Mouse (Mus musculus): ENCODE data around the gene Fam76b. TPM values are rescaled to one million over a fixed set of nuclear protein-coding genes. Genes with fewer than 3 reads are reported as not detected.

The Fam76b gene
- polyA plus RNA-seq, 1 experiment from 2014 or later: 23.0 TPM

DNA sequence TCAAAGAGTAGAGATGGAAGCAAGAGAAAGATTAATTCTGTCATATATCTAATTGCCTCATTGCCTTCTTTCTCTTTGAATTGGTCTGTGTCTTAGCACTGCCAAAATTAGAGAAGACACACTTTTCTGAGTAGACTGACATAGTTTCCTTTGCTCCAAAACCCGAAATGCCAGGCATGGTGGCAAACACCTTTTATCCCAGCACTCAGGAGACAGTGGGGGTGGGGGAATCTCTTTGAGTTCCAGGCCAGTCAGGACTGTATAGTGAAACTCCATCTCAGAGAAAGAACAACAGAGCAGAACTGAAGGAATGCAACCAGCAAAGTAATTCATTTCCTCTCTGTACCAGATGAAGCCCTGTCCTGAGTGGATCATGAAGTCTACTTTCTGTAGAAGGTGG lies 53.2 kb downstream of the Fam76b start:
- H3K27ac ChIP-seq (replicated peaks): no peak overlapping the region
- no peaks in the 10 kb centered on the region for H3K4me1 ChIP-seq
- H3K36me3 ChIP-seq (replicated peaks): no peaks in the 10 kb centered on the region
- no peak overlapping the region for H3K4me3 ChIP-seq
- H3K9me3 ChIP-seq: no peaks in the 10 kb centered on the region
- no peak for DNase-seq (ENCODE audit: low spot score)
- H3K27me3 ChIP-seq (replicated peaks; ENCODE audit: low read depth, poor library complexity, severe bottlenecking): no peaks in the 10 kb centered on the region
- WGBS: 57% methylated on average over 1 of the region's 1 CpGs

DNA sequence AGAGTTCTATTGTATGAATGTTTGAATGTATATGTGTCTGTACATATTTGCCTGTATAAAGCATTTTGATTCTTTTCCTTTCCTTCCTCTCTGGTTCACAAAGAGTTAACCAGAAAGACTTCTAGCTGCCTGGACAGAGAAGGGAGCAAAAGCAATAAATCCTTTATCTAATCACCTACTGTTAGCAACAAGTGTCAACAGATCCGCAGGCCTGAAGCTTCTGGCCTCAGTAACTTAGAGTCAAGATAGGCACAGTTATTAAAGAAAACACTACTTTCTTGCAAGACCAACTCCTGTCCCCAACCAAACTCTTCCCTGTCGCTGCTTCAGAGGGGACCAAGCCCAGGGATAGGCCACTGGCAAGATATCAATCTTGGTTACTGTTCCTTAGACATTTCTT lies 55.0 kb downstream of the Fam76b start:
- no peaks in the 10 kb centered on the region for H3K27me3 ChIP-seq (replicated peaks; ENCODE audit: low read depth, poor library complexity, severe bottlenecking)
- H3K27ac ChIP-seq (replicated peaks): no peak overlapping the region
- 55% methylated on average over 2 of the region's 2 CpGs for WGBS
- H3K9me3 ChIP-seq: no peaks in the 10 kb centered on the region
- no peak overlapping the region for H3K4me3 ChIP-seq
- no peaks in the 10 kb centered on the region for H3K4me1 ChIP-seq
- DNase-seq (ENCODE audit: low spot score): no peak
- no peaks in the 10 kb centered on the region for H3K36me3 ChIP-seq (replicated peaks)

DNA sequence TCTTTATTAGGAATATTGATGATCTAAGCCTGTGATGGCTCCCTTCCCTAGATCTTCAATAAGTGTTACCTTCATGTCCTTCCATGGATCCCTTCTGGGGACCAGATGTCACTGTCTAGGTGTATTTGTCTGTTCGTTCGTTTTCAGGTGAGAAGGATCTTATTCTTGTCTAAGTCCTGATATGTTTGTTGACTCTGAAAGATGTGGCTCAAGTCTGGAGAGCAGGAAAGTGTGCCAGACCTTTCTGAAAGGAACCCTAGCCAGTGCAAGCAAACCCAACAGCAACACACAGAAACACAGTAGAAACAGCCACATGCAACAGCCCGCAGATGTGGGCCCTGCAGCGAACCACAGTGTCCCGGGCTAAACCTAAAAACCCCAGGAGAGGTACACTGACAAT lies 61.5 kb downstream of the Fam76b start:
- H3K4me1 ChIP-seq: peaks cover 19% of the 10 kb centered on the region
- H3K27ac ChIP-seq (replicated peaks): peak overlapping the region; percentile 63; the same call in 1 of the 2 replicates
- no peak for DNase-seq (ENCODE audit: low spot score)
- H3K27me3 ChIP-seq (replicated peaks; ENCODE audit: low read depth, poor library complexity, severe bottlenecking): no peaks in the 10 kb centered on the region
- H3K4me3 ChIP-seq: no peak overlapping the region
- 76% methylated on average over 5 of the region's 5 CpGs for WGBS
- H3K9me3 ChIP-seq: no peaks in the 10 kb centered on the region
- peaks cover 3% of the 10 kb centered on the region; the same call in 1 of the 2 replicates for H3K36me3 ChIP-seq (replicated peaks)

DNA sequence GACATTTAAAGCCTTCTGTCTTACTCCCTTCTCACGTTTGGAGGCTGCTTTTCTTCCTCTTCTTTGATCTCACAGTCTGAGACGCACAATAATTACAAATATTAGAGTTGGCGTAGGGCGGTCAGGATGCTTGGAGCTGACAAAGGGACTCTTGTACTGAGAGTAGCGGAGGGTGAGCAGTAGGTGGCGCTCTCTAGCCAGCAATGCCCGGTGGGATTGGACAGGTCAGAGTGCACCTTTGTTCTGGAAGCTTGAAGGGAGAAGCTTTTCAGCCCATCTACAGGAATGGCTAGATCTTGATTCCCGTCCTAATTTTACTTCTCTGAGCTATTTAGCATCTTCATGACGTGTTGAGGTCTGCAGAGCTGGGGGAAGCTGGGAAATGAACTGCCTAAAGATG lies 62.1 kb downstream of the Fam76b start:
- Histone ChIP-seq H3K4me1 (peaks cover 26% of the 10 kb centered on the region), H3K36me3 (replicated peaks) (peaks cover 3% of the 10 kb centered on the region; the same call in 1 of the 2 replicates), H3K27me3 (replicated peaks; ENCODE audit: low read depth, poor library complexity, severe bottlenecking) (no peaks in the 10 kb centered on the region), H3K27ac (replicated peaks) (peak overlapping the region; percentile 63), H3K9me3 (no peaks in the 10 kb centered on the region), H3K4me3 (no peak overlapping the region)
- 7% methylated on average over 9 of the region's 9 CpGs for WGBS
- peak; percentile 87 for DNase-seq (ENCODE audit: low spot score)

DNA sequence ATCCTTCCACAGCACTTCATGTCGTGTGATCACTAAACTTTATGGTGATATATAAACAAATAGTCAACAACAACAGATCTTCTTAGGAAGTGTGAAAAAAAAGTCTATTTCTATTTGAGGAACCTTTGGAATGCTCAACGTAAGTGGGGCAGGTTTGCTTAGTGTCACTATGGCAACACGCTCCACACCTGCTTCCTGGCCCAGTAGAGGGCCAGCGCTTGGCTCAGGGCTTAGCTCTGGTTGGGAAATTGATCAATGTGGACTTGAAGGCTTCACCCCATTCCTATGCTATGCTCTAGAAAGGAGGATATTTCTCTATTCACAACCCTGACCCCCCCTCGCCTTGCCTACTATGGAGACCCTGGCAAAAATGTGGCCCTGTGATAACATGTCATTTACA lies 62.7 kb downstream of the Fam76b start:
- no peak for DNase-seq (ENCODE audit: low spot score)
- WGBS: 53% methylated on average over 5 of the region's 5 CpGs
- peak overlapping the region; percentile 63 for H3K27ac ChIP-seq (replicated peaks)
- no peaks in the 10 kb centered on the region for H3K27me3 ChIP-seq (replicated peaks; ENCODE audit: low read depth, poor library complexity, severe bottlenecking)
- peaks cover 3% of the 10 kb centered on the region; the same call in 1 of the 2 replicates for H3K36me3 ChIP-seq (replicated peaks)
- H3K4me1 ChIP-seq: peaks cover 27% of the 10 kb centered on the region
- no peak overlapping the region for H3K4me3 ChIP-seq
- no peaks in the 10 kb centered on the region for H3K9me3 ChIP-seq

DNA sequence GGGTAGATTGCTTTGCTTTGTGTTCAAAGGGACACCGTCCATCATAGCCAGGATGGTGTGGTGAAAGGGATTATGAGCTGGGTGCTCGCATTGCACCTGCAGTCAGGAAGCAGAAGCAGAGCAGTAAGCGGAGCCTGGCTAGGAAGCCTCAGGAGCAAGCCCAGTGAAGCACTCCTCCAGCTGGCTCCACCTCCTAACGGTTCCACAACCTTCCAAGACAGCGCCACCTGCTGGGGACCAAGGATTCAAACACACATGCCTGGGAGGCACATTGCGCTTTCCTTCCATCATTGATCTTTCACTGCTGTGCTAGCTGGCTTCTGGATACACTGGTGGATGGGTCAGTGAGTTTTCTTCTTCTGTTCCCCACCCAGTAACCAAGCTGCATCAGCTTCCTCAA lies 64.4 kb downstream of the Fam76b start:
- WGBS: 93% methylated on average over 6 of the region's 6 CpGs
- Histone ChIP-seq H3K27me3 (replicated peaks; ENCODE audit: low read depth, poor library complexity, severe bottlenecking) (no peaks in the 10 kb centered on the region), H3K9me3 (no peaks in the 10 kb centered on the region), H3K4me3 (no peak overlapping the region), H3K4me1 (peaks cover 31% of the 10 kb centered on the region), H3K36me3 (replicated peaks) (peaks cover 3% of the 10 kb centered on the region; the same call in 1 of the 2 replicates), H3K27ac (replicated peaks) (no peak overlapping the region)
- no peak for DNase-seq (ENCODE audit: low spot score)

DNA sequence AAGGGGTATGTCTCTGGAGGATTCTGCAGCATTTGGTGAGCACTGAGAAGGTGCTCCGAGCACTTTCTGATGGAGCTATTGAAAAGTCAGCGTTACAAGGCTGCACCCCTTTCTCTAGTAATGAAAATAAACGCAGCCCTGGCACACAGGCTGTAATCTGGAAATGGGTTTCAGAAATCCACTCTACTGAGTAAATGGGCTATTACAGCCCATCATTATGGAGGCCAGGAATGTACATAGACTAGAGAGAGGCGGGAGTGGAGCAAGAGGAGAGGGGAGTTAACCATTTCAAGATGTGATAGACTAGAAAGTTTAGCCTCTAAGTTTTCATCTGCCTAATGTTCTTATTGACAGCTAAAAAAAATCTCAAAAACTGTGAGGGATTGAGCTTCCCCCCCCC lies 65.5 kb downstream of the Fam76b start:
- 41% methylated on average over 4 of the region's 4 CpGs for WGBS
- H3K27ac ChIP-seq (replicated peaks): peak overlapping the region; percentile 72
- peak; percentile 38 for DNase-seq (ENCODE audit: low spot score)
- no peaks in the 10 kb centered on the region for H3K27me3 ChIP-seq (replicated peaks; ENCODE audit: low read depth, poor library complexity, severe bottlenecking)
- H3K4me1 ChIP-seq: peaks cover 31% of the 10 kb centered on the region
- peaks cover 3% of the 10 kb centered on the region; the same call in 1 of the 2 replicates for H3K36me3 ChIP-seq (replicated peaks)
- H3K9me3 ChIP-seq: no peaks in the 10 kb centered on the region
- no peak overlapping the region for H3K4me3 ChIP-seq

DNA sequence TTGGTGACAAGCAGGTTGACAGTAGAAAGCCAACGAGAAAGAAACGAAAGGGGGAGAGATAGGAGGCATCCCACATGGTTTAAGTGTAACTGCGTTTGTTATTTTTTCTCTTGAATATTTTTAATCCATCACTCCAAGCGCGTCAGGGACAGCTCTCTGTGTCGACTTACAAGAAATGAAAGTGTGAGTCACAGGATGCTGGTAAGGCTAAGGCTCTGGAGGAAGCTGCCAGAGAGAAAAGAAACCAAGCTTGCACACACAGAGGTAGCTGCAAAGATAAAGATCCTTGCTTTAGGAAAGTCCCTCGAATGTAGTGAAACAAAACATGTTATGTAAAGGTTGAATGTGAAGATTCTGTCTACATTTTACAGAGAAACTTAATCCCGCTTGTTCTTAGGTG lies 67.0 kb downstream of the Fam76b start:
- Histone ChIP-seq H3K27ac (replicated peaks) (0 out of 2 replicates have a peak overlapping the region, but pooled peaks have one; percentile 63), H3K36me3 (replicated peaks) (peaks cover 3% of the 10 kb centered on the region; the same call in 1 of the 2 replicates), H3K9me3 (no peaks in the 10 kb centered on the region), H3K4me1 (peaks cover 39% of the 10 kb centered on the region), H3K27me3 (replicated peaks; ENCODE audit: low read depth, poor library complexity, severe bottlenecking) (no peaks in the 10 kb centered on the region), H3K4me3 (no peak overlapping the region)
- 81% methylated on average over 8 of the region's 8 CpGs for WGBS
- DNase-seq (ENCODE audit: low spot score): no peak

DNA sequence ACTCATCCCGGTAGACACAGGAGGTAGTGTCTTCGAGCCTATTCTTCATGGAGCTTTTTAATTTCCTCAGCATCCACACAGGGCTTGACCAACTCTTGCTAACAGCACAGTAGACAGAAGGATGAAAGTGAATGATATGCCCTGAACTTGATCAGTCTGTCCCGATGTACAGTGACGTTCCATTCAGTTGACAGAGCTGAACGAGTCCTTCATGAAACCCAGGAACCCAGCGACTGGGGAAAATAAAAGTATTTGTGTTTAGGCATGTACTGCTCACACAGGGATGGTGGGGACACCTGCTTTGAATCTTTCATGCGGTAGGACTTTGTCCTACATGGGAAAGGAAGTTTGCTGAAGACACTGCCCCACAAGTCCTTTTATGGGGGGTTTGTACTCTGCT lies 67.4 kb downstream of the Fam76b start:
- 84% methylated on average over 7 of the region's 7 CpGs for WGBS
- DNase-seq (ENCODE audit: low spot score): no peak
- Histone ChIP-seq H3K36me3 (replicated peaks) (peaks cover 3% of the 10 kb centered on the region; the same call in 1 of the 2 replicates), H3K4me3 (no peak overlapping the region), H3K9me3 (no peaks in the 10 kb centered on the region), H3K27me3 (replicated peaks; ENCODE audit: low read depth, poor library complexity, severe bottlenecking) (no peaks in the 10 kb centered on the region), H3K4me1 (peaks cover 35% of the 10 kb centered on the region), H3K27ac (replicated peaks) (no peak overlapping the region)

DNA sequence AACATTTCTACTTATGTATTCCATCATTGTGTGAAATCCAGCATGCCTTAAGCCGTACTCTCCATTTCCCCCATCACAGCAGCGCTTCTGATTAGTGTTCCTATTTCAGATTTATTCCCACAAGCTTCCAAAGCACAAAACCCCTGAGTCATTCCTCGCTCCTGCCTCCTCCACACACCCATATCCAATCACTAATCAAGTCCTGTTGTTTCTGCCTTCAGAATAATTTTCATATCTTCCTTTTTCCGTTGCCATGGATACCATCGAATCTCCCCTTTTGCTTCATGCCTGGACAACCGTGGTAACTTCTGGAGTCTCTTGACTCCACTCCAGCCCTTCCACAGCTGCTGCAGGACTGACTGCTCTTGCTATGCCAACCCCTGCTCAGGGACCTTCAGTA lies 68.5 kb downstream of the Fam76b start:
- 86% methylated on average over 6 of the region's 6 CpGs for WGBS
- H3K4me3 ChIP-seq: no peak overlapping the region
- H3K27me3 ChIP-seq (replicated peaks; ENCODE audit: low read depth, poor library complexity, severe bottlenecking): no peaks in the 10 kb centered on the region
- H3K4me1 ChIP-seq: peaks cover 29% of the 10 kb centered on the region
- DNase-seq (ENCODE audit: low spot score): no peak
- H3K27ac ChIP-seq (replicated peaks): peak overlapping the region; percentile 27
- peaks cover 3% of the 10 kb centered on the region; the same call in 1 of the 2 replicates for H3K36me3 ChIP-seq (replicated peaks)
- no peaks in the 10 kb centered on the region for H3K9me3 ChIP-seq

DNA sequence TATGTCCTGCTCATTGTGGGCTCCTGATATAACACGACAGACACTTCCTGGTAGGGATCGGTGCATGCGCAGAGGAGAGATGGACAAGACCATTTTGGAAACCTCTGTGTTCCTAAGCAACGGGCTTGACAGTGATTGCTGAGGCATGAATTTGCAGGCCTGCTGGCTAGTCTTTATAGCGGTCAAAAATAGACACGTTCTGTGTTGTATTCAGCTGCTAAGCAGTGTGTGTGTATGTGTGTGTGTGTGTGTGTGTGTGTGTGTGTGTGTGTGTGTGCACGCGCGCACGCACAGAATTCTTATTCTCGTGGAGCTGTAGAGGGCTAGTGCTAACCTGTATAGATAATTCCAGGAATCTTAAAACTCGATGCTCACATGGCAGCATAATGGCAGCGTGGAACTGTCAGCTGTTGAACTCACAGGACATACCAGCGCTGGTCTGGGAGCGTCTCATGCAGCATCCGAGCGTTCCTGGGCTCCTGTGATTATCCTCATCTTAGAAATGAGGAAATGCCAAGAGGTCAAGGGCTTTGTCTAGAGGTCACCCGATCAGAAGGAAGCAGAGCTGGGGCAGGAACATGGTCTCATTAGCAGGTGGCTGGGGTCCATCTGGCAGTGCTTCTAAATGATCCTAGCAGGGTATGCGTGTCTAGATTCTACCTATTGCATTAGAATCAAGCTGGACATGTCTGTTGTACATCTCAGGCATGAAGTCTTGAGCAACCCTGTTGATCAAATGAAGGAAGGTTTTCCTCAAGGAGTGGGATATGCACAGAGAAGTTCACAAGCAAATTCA lies 71.2 kb downstream of the Fam76b start:
- 70% methylated on average over 19 of the region's 19 CpGs for WGBS
- no peaks in the 10 kb centered on the region for H3K27me3 ChIP-seq (replicated peaks; ENCODE audit: low read depth, poor library complexity, severe bottlenecking)
- no peaks in the 10 kb centered on the region for H3K9me3 ChIP-seq
- H3K36me3 ChIP-seq (replicated peaks): no peaks in the 10 kb centered on the region
- no peak for DNase-seq (ENCODE audit: low spot score)
- no peak overlapping the region for H3K27ac ChIP-seq (replicated peaks)
- H3K4me3 ChIP-seq: no peak overlapping the region
- H3K4me1 ChIP-seq: peaks cover 21% of the 10 kb centered on the region

DNA sequence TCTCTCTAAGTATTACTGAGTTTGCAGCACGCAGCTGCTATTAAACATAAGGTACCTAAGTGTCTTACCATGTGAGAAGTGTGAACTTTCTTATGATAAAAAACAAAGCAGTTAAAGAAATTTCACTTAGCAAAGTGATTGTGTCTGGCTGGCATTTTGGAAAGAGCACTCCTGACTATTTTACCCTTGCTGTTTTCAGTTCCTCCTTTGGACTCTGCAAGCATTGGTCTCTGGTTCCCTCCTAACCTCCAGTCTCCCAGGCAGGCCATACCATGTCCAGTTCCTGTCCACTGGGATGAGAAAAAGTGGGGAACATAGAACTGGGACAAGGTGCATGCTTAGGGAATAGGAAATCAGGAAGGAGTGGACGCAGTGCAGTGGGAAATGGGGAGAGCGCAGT lies 74.5 kb downstream of the Fam76b start:
- WGBS: 93% methylated on average over 3 of the region's 3 CpGs
- no peak overlapping the region for H3K4me3 ChIP-seq
- no peaks in the 10 kb centered on the region for H3K36me3 ChIP-seq (replicated peaks)
- H3K27ac ChIP-seq (replicated peaks): no peak overlapping the region
- H3K27me3 ChIP-seq (replicated peaks; ENCODE audit: low read depth, poor library complexity, severe bottlenecking): no peaks in the 10 kb centered on the region
- H3K9me3 ChIP-seq: no peaks in the 10 kb centered on the region
- DNase-seq (ENCODE audit: low spot score): no peak
- peaks cover 9% of the 10 kb centered on the region for H3K4me1 ChIP-seq

DNA sequence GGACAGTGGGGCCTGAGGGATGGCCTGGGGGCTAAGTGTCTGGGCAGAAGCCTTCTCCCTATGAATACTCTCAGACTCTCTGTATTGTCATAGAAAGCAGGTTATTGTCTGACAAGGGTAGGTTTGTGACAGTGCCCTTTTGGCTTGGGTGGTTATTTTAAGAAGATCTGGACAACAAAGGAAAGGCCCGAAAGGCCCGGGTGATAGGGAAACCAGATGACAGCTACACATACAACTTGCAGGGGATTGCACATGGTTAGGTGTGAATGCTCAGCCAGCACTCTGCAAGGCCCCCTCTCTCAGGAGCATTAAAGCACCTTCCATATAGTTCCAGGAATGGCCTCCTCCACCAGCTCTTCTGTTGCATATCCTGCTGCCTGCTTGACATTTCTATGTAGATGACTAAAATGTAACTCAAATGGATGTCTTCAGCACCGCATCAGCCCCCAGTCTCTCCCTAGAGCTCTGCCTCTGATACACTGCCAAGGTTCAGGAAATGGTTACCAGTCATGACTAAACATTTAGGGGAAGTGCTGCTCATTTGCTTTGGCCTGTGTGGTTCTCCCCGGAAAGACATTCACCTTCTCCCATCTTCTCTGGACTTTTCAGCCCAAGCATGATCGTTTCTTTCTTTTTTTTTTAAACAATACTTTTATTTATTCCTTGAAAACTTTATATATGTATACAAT lies 76.7 kb downstream of the Fam76b start:
- H3K36me3 ChIP-seq (replicated peaks): no peaks in the 10 kb centered on the region
- no peaks in the 10 kb centered on the region for H3K27me3 ChIP-seq (replicated peaks; ENCODE audit: low read depth, poor library complexity, severe bottlenecking)
- no peak overlapping the region for H3K27ac ChIP-seq (replicated peaks)
- H3K4me1 ChIP-seq: no peaks in the 10 kb centered on the region
- WGBS: 90% methylated on average over 5 of the region's 5 CpGs
- no peaks in the 10 kb centered on the region for H3K9me3 ChIP-seq
- no peak overlapping the region for H3K4me3 ChIP-seq
- no peak for DNase-seq (ENCODE audit: low spot score)
